Mouse (Mus musculus) erythroblast, adult 5-6 weeks (primary cell): ENCODE measurements around the gene Trmt5. TPM values are rescaled to one million over a fixed set of nuclear protein-coding genes. Genes with fewer than 3 reads are reported as not detected.

Experiments
- ATAC-seq: replicated peaks from 2 replicates; pipeline ENCODE4 v1.8.0; 2016; ENCODE audit warnings: moderate number of reproducible peaks, mild to moderate bottlenecking, moderate TSS enrichment, inconsistent platforms; ENCODE audit not compliant: poor library complexity, low FRiP score, severe bottlenecking
- total RNA-seq, 2 experiments: library from RNA; stranded (forward) in 1 of 2; stranded (reverse) in 1 of 2; fragments of 150-400 nt in 1 of 2; fragments of 200-764, 138-1000 nt in 1 of 2; gene quantifications; 2 replicates each; pipeline versions ENCODE4 v1.2.3 to v1.2.4; 2015 to 2017; ENCODE audit warnings: low replicate concordance in 2 of 2

The Trmt5 gene
- total RNA-seq (2015; ENCODE audit: low replicate concordance), result 4.6 and 14.4 TPM in 2 replicates
- 2.4 and 8.1 TPM in 2 replicates for total RNA-seq (2017; ENCODE audit: low replicate concordance)

DNA sequence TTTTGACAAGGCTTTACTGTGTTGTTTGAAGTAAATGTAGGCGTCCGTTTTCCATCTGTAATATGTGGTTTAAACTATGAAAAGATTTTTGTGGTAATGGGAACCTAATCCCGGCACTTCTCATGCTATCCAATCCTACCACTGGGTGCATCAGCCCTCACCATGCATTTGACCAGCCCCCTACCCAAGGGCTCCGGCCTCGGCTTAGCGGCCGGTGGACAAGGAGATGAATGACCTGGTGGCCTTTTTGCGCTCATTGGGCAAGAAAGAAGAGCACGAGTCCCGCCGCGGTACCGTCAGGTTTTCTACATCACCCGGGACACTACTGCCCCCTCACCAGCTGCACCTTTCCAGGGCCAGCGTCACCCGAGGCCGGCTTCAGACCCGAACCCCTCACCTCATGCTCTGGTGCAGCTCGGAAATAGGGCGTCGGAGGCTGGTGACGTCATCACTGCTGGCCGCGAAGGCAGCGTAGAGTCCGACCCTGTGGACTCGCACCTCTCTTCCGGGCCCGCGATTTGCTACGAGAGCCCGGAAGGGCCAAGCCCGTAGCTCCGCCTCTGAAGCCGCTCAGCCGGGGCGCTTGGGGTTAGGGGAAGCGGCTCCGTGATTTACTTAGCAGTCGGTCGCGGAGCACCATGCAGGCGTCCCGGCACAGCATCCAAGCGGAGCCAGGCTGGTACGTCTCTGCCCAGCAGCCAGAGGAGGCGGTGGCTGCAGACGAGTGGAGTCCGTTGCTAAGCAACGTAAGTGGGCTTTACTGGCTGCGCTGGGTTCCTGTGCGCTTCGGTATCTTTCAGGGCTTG is at the start of gene Trmt5, which contains the start of gene Slc38a6:
TSS of gene Trmt5 (minus strand) at position 424 of the 806 bp plus-strand sequence.
TSS of gene Slc38a6 (plus strand) at position 493 of the 806 bp plus-strand sequence.
- ATAC-seq, result peak; percentile 97

DNA sequence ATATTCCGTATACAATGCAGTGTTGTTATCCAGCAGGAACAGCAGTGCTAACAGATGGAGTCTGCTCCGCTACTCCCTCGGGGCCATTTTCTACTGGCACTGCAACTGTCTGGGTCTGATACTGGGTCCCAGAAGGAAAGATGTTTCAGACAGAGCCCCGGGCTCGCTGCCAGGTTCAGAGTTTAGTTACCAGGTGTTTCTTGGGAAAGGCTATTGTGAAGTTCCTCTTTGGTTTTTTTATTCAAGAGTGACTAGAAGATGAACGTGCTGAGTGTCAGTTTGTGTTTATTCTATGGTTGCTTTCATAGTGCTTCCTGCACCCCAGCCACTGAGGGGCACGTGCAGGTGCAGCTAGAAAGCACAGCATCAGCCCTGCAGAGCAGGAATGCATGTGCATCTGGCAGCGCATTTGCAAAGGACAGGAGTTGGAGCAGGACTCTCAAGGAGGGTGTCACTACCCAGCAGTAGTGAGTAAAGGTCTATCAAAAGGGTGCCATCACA is 47.6 kb upstream of the Trmt5 start:
- no peak for ATAC-seq

DNA sequence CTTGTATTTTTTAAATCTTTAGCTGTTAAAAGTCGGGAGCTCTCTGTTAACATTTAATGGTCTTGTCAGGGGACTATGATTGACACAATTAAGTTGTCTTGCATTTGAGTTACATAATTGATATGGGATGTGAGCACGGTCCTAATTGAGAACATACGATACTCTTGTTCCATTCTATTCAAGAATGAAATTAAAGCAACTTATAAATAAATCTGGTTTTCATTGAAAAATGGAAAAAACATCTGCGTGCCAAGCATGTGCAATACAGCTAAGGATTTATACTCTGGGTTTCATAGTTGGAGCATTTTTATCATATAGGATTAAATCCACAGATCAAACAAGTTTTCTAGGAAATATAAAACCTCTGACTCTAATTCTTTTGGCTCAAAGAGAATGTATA is 46.2 kb upstream of the Trmt5 start:
- ATAC-seq, result no peak

DNA sequence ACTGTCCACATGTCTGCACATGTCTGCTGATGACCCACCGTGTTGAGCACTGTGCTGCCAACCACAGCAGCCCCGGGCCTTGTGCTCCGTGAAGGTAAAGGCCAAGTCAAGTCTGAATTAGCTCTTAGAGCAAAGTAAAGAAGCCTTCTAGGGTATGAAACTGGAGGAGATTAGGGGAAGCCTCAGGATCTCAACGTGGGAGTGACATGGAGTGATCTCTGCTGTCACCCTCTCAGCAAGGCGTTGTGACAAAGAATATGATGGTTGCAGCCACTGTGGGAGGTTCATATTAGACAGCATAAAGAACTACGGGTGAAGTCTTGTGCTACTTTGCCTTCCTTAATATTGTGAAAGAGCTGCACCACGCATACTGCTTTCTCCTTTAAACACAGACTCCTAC is 43.7 kb upstream of the Trmt5 start:
- no peak for ATAC-seq

DNA sequence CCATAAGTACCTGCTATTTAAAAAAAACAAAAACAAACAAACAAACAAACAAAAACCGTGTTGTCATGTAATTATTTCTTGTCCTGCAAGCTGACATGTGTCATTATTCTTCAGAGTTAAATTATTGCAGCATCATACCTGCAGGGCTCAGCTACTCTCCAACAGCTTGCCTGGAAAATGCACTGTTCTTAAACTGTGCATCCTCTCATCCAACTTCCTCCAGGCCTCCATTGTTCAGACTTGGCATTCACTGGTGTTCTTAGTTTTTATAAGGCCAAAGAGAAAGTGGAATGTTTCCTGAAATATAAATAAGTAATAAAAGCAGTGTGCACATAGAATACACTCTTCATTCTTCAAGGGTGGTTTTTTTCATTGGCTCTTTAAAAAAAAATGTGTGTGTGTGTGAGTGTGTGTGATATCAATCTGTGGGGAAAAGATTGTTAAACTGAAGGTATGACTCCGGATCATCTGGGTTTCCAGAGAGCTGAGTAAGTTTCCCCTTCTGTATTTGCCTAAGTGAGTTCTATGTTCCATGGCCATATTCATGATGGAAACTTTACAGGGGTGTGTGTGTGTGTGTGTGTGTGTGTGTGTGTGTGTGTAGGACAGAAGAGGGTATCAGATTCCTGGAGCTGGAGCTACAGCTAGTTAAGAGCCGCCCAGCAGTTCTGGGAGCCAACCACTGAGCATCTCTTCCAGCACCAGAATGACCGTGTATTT is 42.1 kb upstream of the Trmt5 start:
- ATAC-seq, result no peak

DNA sequence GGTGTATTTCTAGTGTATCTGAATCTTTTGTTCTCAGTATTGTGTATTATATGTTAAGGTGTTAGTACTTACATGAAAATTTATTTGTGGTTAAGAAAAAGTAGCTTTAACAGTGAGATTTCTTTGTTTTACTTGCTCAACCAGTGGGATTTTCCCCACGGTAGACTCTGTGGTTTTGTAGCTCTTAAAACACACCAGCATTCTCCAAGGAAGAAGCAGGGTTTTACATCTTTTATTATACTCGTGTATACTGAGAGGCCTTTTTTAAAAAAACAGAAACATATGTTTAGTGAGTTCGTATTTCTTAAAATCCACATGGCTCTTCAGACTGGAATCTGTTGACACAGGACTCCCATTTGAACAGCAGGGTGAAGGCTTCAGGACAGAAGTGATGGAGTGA is 40.9 kb upstream of the Trmt5 start:
- ATAC-seq, result no peak

DNA sequence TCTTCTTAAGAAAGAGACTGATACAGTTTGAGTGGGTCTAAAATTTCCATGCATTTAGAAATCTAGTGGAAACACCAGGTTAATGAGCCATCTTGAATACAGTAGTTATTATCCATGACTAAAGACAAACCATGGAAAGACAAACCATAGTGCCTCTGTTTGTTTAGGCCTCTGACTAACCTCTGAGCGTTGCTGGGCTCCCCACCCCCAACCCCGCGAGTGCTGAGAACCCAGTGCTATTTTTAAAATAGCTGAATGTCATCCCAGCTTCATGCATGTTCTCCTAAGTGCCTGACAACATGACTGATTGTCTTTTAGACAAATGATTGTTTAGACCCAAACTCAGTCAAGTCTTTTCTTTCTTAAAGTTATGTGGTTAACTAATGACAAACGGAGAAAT is 39.1 kb upstream of the Trmt5 start:
- no peak for ATAC-seq

DNA sequence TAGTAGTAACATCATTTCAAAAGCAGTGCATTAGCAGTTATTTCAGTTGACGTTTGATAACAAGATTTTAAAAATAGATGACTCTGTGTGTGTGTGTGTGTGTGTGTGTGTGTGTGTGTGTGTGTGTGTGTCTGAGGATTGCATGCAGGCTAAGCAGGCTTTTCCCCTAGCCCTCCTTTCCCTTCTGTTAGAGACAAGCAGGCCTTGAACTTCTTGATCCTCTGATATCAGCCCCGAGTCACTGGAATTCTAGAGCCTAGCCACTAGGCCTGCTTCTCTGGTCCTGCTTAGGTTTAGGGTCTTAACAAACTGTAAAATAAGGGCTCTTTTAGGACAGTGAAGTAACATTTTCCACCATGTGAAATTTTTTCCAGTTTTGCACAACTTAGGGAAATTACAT is 38.7 kb upstream of the Trmt5 start:
- ATAC-seq, result no peak

DNA sequence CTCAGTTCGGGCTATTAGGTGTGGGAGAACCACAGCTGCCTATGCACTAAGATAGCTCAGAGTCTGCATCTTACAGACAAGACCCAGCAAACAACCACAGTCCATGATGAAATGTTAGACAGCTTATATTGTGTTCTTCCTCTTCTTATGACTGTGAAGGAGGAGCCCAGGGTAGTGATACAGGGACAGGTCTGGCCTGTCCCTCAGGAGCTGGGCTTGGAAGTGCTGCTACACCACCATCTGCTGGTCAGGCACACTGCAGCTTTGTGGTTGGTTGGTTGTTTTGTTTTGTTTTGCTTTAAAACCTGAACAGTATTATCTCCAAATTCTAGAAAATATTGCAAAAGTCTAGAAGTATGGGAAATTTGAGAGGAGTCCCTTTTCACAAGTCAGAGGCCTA is 38.2 kb upstream of the Trmt5 start:
- no peak for ATAC-seq

DNA sequence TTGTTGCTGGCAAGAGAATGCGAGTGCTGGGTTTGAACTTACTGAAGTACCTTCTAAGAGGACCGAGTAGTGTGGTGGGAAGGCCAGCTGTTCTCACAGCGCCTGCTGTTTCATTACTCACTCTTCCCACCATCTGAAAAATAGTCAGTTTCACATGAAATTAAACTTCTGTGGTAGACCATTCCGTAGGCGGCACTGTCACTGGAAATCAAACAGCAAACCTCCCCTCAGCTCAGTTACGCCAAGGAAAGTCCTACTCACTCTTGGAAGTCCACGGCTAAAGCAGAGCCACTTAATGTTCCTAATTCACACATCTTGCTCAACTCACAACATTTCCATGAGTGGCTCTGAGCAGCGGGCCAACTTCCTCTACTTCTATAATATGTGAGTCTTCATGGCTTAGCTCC is 37.7 kb upstream of the Trmt5 start:
- no peak for ATAC-seq

DNA sequence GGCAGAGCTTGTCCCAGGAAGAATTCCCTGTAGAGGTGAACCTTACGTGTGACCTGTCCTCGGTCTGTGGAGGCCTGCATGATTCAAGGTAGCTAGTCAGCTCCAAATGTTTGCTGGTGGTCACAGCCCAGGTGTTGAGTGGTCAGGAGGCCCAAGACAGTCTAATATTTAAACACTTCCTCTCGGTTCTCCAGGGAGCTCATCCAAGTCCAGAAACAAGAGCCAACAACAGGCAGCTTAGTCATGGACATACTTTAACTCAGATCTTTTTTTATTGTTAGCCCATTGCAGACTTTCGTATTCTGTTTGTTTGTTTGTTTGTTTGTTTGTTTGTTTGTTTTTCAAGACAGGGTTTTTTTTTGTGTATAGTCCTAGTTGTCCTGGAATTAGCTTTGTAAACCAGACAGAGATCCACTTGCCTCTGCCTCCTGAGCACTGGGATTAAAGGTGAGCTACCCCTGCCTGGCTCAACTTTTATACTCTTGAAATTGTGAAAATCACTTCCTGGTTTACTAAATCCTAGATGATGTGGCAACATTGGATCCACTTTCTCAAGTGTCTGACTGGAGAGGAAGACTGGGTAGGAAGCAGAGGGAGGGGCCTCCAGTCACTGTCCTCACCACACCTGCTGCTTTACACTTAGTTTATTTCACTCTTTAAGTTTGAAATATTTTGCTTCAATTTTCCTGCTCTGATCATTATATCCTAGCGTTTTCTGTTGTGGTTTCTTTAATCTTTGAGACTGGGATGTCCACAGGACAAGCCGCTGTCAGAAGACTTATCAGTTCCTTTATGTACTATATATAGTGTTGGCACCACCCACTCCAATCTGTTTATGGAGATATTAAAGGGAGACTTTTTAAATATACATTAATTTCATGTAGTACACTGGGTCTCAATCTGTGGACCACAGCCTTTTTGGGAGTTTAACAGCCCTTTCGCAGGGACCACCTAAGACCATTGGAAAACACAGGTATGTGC is 31.5 kb upstream of the Trmt5 start:
- ATAC-seq, result no peak

DNA sequence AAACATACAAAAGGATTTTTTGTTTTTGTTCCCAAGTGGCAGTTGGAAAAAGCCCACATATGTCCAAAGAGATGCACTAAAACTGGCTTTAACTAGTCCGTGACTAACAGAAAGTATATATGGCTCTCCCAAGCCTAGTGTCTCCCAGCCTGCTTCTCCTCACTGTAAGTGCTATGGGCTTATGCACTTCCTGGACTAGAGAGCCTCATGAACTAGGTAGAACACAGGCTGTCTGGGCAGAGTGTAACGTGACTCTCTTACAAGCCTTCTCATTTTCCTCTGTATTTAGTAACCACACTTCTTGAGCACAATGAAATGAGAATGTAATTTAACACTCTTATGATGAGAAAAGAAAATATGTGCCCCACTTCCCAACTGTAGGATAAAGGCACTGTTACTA is 22.2 kb upstream of the Trmt5 start:
- ATAC-seq, result no peak

DNA sequence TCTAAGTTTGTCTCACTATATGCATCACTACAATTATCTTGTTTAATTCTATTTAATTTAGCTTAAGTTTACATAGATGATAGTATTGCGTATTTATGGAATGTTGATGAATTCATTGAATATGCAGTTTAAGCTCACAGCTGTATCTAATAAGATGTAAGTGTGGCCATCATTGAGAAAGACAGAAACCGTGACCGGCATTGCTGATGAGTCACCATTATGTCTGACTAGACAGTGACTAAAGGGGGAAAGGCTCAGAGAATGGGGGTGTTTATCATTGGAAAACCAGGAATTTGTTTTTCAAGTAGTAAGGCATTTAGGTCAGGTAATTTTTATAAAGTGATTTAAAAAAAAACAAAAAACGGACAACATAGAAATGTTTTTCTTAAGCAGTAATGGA is 21.2 kb upstream of the Trmt5 start:
- no peak for ATAC-seq

DNA sequence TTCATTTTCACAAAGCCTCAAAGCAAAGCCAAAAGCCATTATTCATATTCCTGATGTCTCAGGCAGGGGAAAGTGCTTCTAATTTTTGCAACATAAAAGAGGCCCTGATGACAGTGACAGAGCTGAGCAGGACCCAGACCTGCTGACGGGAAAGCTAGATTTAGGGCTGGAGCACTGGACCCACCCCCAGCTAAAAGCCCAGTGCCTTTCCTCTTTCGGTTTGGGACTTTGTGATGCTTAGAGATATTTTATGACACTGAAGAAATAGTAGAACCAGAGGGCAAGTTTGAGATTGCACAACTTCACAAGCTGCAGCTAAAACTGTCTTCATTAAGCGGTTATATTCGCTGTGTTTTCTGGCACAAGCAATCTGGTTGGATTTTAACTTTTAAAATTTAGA is 18.1 kb upstream of the Trmt5 start:
- no peak for ATAC-seq

DNA sequence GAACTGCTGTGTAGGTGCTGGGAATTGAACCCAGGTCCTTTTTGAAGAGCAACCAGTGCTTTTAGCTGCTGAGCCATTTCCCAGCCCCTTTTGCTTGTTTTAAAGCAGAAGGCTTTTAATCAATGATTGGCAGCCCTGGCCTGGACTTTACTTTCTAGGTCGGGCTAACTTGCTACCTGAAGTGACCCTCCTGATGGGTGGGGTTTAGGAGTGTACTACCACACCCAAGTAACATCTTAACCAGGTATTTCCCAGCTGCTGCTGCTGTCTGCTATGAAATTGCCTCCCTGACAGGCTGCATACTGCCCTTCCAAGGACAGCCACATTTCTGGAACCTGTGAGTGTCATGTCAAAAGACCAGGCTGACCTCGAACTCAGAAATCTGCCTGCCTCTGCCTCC is 14.0 kb upstream of the Trmt5 start:
- no peak for ATAC-seq

DNA sequence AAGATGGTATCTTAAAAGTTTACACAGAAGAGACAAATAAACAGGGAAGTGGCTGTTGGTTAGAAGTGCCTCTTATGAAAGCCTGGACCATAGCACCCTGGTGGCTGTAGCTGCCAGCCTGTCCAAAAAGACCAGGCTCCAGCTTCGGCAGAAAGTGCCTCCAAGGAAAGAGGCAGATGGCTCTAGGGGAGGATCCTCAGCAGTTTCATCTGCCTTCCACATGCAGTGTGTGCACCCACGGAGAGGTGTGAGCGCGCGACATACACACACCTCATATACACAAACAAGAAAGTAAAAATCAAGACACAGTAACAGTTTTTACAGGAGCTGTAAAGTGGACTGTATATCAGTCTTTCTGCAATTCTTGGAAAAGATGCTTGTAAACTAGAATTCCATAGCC is 12.1 kb upstream of the Trmt5 start:
- ATAC-seq, result no peak

DNA sequence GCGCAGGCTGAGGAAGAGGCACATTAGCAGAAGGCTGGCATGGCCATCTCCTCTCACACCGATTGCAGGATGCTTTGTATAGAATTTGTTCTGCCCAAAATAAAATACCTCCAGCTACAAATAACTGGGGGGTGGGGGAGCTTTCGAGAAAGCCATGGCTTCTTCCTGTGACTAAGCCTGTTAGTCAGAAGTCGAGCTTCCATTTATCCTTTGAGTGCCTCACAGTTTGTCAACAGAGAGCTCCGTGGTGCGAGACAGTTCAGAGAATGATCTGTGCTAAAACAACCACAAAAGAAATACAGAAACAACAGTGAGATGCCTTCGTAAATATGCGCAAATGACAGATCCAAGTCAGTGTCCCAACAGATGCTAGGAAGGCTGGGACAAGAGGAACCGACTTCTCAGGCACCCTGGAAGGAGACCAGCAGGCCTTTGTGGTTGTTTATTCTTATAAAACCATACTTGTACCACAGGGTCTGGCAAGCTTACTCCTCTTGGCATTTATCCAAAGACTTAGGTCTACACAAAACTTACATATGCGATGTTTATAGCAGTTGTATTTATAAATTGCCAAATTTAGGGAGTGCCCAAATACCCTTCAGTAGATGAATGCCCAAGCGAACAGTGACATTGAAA is 9.1 kb upstream of the Trmt5 start:
- no peak for ATAC-seq

DNA sequence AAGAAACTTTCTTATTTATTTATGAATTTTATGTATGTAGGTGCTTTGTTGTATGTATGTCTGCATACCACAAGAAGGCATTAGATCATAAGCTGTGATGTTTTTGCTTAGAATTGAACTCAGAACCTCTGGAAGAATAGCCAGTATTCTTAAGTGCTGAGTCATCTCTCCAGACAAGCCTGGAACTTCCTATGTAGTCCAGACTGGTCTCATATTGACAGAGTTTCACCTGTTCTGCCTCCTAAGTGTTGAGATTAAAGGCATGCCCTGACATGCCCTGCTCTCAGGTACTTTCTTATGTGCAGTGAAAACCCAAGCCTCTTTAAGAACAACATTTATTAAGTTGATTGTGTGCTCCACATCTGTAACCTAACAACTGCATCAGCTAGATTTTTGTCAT is 8.4 kb upstream of the Trmt5 start:
- no peak for ATAC-seq

DNA sequence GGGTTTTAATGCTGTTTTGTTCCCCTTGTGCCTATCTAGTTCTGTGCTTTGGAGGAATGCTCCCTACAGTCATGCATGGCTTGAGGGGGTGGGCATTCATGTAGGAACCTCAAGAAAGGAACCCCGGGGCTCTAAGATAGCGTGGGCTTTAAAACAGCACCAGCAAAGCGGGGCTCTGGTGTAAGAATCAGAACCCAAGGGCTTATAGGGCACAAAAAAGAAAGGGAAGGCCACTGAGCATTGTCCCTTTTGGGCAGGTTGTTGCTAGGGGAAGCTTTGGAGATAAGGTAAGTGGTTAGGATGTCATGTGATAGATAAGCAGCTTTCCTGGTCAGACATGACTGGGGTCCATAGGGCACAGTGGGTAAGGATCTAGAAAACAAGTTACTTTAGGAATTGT is 2.1 kb upstream of the Trmt5 start:
- ATAC-seq, result no peak
